Mouse (Mus musculus) bone marrow, adult 2 months (tissue): ENCODE data around the gene Fgd3.

ENCODE experiments used
- CTCF ChIP-seq: fragments of 200-500 bp; IDR thresholded peaks from 2 replicates; pipeline ENCODE4 v1.5.1; 2011; ENCODE audit warnings: low read length, control low read depth; ENCODE audit not compliant: control insufficient read depth, insufficient read depth
- POLR2A ChIP-seq: fragments of 200-500 bp; IDR thresholded peaks from 2 replicates; pipeline ENCODE4 v1.6.1; 2011; ENCODE audit warnings: low read depth, mild to moderate bottlenecking, control low read depth, low read length, borderline replicate concordance; ENCODE audit not compliant: control insufficient read depth

GRCm38 (mm10) chr13:49286750-49287149 lies 33.4 kb downstream of the Fgd3 start:
- no peak for TF ChIP-seq POLR2A
- TF ChIP-seq CTCF, result no peak
